Mouse (Mus musculus) urinary bladder, postnatal 14 days (tissue): ENCODE data around the gene Bcl7b.
"Not testable (repeated sequence)": the region's sequence is repeated elsewhere in the genome, so short reads cannot be mapped to it uniquely, and the experiment has no call there.

Experiments
- DNase-seq: peaks from one replicate; pipeline ENCODE4 v3.0.0; 2021; ENCODE audit warnings: low spot score

Gene Bcl7b

DNA sequence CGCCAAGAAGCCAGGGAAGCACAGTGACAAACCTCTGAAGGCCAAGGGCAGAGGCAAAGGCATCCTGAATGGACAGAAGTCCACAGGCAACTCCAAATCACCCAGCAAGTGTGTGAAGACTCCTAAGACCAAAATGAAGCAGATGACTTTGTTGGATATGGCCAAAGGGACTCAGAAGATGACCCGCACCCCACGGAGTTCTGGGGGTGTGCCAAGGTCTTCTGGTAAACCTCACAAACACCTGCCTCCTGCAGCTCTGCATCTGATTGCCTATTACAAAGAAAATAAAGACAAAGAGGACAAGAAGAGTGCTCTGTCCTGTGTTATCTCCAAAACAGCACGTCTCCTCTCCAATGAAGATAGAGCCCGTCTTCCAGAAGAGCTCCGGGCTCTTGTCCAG, 48.8 kb downstream of the Bcl7b start:
- DNase-seq, result no peak

DNA sequence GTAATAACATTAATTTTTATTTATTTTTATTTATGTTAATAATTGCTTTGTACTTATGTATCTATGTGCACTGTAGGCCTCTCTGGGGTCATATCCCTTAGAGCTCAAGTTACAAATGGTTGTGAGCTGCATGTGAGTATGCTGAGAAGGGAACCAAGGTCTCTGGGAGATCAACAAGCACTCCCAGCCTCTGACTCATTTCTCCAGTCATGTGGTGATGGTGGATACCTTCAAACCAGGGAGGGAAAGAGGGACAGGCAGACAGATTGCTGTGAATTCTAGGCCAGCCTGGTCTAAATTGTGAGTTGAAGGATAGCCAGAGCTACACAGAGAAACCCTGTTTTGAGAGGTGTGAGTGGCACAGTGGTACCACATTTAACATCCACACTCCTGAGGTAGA, 52.9 kb downstream of the Bcl7b start:
- DNase-seq, result no peak

DNA sequence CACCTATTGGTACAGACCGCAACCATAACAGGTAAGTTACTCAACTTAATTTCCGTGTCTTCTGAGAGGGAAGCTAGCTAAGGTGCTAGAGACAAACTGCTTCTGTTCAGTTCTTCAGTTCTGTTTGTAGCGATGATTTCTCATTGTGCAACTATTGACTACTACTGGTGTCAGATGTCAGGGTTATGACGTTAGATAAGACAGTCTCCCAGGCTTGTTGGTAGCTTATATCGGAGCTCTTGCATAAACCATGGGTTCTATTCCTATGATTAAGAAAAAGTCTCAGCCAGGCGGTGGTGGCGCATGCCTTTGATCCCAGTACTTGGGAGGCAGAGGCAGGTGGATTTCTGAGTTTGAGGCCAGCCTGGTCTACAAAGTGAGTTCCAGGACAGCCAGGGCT, 54.0 kb downstream of the Bcl7b start:
- DNase-seq, result no peak

DNA sequence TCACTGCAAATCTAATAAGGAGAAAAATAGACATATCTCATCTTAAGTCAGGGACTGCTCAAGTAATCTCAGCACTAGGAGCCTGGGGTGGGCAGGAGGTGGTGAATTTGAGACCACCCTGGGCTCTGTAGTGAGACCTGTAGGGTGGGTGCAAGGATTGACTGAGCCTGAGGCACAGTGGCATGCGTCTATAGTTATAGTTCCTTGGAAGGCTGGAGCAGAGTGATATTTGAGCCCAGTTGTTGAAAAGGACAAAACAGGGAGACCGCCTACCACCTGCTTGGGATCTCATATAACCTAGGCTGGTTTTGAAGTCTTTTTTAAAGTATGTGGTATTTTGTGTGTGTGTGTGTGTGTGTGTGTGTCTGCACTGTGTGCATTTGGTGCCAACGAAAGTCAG, 56.1 kb downstream of the Bcl7b start:
- DNase-seq, result no peak

DNA sequence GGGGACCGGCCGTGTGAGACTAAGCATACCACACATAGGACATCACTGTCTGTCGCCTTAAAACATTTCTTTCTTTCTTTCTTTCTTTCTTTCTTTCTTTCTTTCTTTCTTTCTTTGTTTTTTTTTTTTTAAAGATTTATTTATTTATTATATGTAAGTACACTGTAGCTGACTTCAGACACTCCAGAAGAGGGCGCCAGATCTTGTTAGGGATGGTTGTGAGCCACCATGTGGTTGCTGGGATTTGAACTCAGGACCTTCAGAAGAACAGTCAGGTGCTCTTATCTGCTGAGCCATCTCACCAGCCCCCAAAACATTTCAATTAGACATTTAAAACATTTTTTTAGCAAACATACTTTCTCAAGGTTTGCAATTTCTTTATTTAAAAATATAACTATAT, 57.8 kb downstream of the Bcl7b start:
- DNase-seq, result not testable (repeated sequence)

DNA sequence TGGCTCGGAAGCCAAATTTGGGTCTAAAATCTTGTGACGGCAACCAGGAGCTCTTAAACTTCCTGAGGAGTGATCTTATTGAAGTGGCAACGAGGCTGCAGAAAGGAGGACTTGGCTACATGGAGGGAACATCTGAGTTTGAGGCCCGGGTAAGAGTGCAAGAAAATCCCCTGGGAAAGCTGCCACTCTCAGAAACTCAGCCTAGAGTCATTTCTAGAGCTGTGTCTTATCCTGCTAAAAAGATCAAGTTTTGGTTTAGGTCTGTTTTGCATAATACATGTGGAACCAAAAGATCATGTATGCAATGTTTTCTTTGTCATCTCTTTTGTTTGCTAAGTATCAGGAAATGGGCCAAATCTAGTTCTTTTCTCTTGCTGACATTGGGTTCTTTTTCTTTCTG, 62.1 kb downstream of the Bcl7b start:
- no peak for DNase-seq
